Mouse (Mus musculus): ENCODE measurements around the gene Unc13d. TPM values are rescaled to one million over a fixed set of nuclear protein-coding genes. Genes with fewer than 3 reads are reported as not detected.

Unc13d gene
- polyA plus RNA-seq, 1 experiment from 2014 or later = 0.60 TPM

Other genes with a start within 250 kb of the Unc13d start
- gene Myo15b, start 219.6 kb downstream of the Unc13d start, polyA plus RNA-seq (2015; fragmentation: Nextera tagmentation; extraction: Ambion mirVana) = 0.18 TPM in 1 of 2 replicates, not detected in the other
- 1.2 and 1.8 TPM in 2 replicates for gene Smim5, start 178.0 kb downstream of the Unc13d start, polyA plus RNA-seq (2015; fragmentation: Nextera tagmentation; extraction: Ambion mirVana)
- gene Smim6, start 165.9 kb downstream of the Unc13d start, polyA plus RNA-seq (2015; fragmentation: Nextera tagmentation; extraction: Ambion mirVana) = 0.93 and 0.95 TPM in 2 replicates
- gene Sap30bp, start 144.7 kb downstream of the Unc13d start, polyA plus RNA-seq (2015; fragmentation: Nextera tagmentation; extraction: Ambion mirVana) = 56.2 and 60.7 TPM in 2 replicates
- gene Recql5, start 144.5 kb downstream of the Unc13d start, polyA plus RNA-seq (2015; fragmentation: Nextera tagmentation; extraction: Ambion mirVana) = 25.6 and 26.0 TPM in 2 replicates
- gene Itgb4, start 103.3 kb downstream of the Unc13d start, polyA plus RNA-seq (2015; fragmentation: Nextera tagmentation; extraction: Ambion mirVana) = 0.67 and 0.80 TPM in 2 replicates
- gene Galk1, start 65.2 kb downstream of the Unc13d start, polyA plus RNA-seq (2015; fragmentation: Nextera tagmentation; extraction: Ambion mirVana) = 61.3 and 64.2 TPM in 2 replicates
- 2,318 and 2,532 TPM in 2 replicates for gene H3f3b, start 50.0 kb downstream of the Unc13d start, polyA plus RNA-seq (2015; fragmentation: Nextera tagmentation; extraction: Ambion mirVana)
- 37.6 and 42.1 TPM in 2 replicates for gene Unk, start 47.6 kb downstream of the Unc13d start, polyA plus RNA-seq (2015; fragmentation: Nextera tagmentation; extraction: Ambion mirVana)
- 162 and 163 TPM in 2 replicates for gene Wbp2, start 9.0 kb upstream of the Unc13d start, polyA plus RNA-seq (2015; fragmentation: Nextera tagmentation; extraction: Ambion mirVana)
- gene Trim47, start 49.2 kb upstream of the Unc13d start, polyA plus RNA-seq (2015; fragmentation: Nextera tagmentation; extraction: Ambion mirVana) = 6.6 and 8.7 TPM in 2 replicates
- 2.0 TPM in 2 replicates for gene Trim65, start 53.2 kb upstream of the Unc13d start, polyA plus RNA-seq (2015; fragmentation: Nextera tagmentation; extraction: Ambion mirVana)
- 65.3 and 75.2 TPM in 2 replicates for gene Mrpl38, start 60.9 kb upstream of the Unc13d start, polyA plus RNA-seq (2015; fragmentation: Nextera tagmentation; extraction: Ambion mirVana)
- 77.4 and 87.4 TPM in 2 replicates for gene Fbf1, start 90.2 kb upstream of the Unc13d start, polyA plus RNA-seq (2015; fragmentation: Nextera tagmentation; extraction: Ambion mirVana)
- gene Ten1, start 120.9 kb upstream of the Unc13d start, polyA plus RNA-seq (2015; fragmentation: Nextera tagmentation; extraction: Ambion mirVana) = 69.9 and 92.8 TPM in 2 replicates
- gene Acox1, start 121.1 kb upstream of the Unc13d start, polyA plus RNA-seq (2015; fragmentation: Nextera tagmentation; extraction: Ambion mirVana) = 62.8 and 63.3 TPM in 2 replicates
- gene Evpl, start 160.1 kb upstream of the Unc13d start, polyA plus RNA-seq (2015; fragmentation: Nextera tagmentation; extraction: Ambion mirVana) = 0.32 and 0.39 TPM in 2 replicates
- 64.1 and 72.0 TPM in 2 replicates for gene Srp68, start 196.3 kb upstream of the Unc13d start, polyA plus RNA-seq (2015; fragmentation: Nextera tagmentation; extraction: Ambion mirVana)
- 0.10 and 0.14 TPM in 2 replicates for gene Galr2, start 203.0 kb upstream of the Unc13d start, polyA plus RNA-seq (2015; fragmentation: Nextera tagmentation; extraction: Ambion mirVana)
- gene Exoc7, start 229.3 kb upstream of the Unc13d start, polyA plus RNA-seq (2015; fragmentation: Nextera tagmentation; extraction: Ambion mirVana) = 114 and 116 TPM in 2 replicates

Measured in forebrain, embryonic 16.5 days (tissue).